Mouse (Mus musculus) lung, adult 2 months (tissue): Measurements from ENCODE around the gene Wnt6.

Experiments used
- CTCF ChIP-seq: fragments of 200-500 bp; IDR thresholded peaks from 2 replicates; pipeline ENCODE4 v1.5.1; 2011; ENCODE audit warnings: mild to moderate bottlenecking, low read length, control low read depth; ENCODE audit not compliant: insufficient read depth
- POLR2A ChIP-seq: fragments of 200-500 bp; IDR thresholded peaks from 2 replicates; pipeline ENCODE4 v1.6.1; 2011; ENCODE audit warnings: low read depth, mild to moderate bottlenecking, control low read depth, low read length, borderline replicate concordance; ENCODE audit errors: extremely low read depth

DNA sequence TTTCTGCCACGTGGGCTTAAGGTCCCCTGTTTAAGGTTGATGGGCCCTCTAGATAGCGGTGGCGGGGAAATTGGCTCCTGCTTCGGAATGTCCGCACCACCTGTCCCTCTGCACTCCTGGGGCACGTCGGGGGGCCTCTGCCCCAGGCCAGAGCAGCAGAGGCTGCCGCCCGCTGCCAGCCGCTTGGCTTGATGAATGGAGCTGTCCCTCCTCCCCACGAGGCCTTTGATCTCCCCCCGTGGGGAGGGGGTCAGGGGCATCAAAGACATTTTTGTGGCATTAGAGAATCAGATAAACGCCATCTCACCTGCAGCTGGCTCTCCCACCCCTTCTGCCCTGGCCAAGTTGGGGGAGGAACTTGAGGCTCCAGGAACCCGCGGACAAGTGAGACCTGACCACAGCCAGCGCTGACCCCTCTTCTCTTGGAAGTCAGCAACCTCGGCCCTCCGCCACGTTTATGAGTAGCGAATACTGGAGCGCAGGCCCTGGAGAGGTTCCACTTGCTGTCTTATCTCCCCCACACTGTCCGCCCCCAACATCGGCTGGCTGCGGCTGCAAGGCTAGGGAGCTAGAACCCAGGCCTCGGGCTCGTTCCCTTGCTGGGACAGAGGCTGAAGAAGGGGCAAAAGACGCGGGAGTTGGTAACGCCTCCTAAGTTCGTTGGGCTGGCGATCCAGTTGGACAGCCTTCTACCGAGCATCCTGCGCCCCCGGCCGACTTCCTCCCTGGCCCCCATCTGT lies 795 bp upstream of the Wnt6 start:
- no peak for TF ChIP-seq POLR2A
- TF ChIP-seq CTCF, result no peak
